Mouse (Mus musculus) neutrophil, adult 5-6 weeks (primary cell): Measurements from ENCODE around the gene Ryr2. TPM values are rescaled to one million over a fixed set of nuclear protein-coding genes. Genes with fewer than 3 reads are reported as not detected.

Experiments used
- ATAC-seq: fragments of 151-379, 151-347 bp; 2 replicates; pipeline ENCODE4 v1.8.0; 2017; ENCODE audit warnings: mild to moderate bottlenecking, moderate TSS enrichment; ENCODE audit not compliant: insufficient number of reproducible peaks, poor library complexity, low FRiP score, severe bottlenecking; ENCODE audit errors: extremely low read depth
- total RNA-seq: library from RNA; stranded (forward); fragments of 200-1000 nt; gene quantifications from 2 replicates; pipeline ENCODE4 v1.2.3, GENCODE M21; 2017

Ryr2 gene
- total RNA-seq, 1 experiment from 2014 or later = 3.8 TPM

DNA sequence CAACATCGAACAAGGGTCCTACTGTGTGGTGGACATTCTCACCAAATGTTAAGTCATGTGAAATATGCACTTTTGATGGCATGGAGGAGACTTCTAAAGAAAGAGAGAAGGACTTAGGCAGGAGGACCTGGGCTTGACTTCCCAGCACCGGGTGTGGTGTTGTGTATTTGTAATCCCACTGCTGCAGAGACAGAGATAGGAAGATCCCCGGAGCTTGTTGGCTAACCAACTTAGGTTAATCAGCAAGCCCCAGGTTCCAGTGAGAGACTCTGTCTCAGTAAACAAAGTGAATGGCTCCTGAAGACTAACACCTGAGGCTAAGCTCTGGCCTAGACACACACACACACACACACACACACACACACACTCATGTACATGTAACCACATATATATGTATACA lies 7.3 kb downstream of the Ryr2 start:
- no peak for ATAC-seq

DNA sequence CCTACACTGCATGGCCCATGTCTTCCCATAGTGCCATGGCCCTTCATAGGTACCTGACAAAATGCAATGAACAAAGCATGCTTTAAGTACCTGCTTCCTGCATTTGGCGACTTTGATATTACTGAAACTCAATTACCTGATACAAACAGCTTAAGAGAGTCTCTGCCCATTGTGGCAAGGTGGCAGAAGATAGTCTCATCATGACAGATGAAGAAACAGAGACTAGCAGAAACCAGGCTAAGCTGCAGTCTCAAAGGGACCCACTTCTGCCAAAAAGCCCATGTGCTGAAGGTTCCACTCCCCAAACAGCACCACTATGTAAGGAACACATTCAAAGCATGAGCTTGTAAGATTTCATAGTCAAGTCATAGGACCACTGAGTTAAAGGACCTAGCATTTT lies 7.8 kb downstream of the Ryr2 start:
- ATAC-seq = no peak

DNA sequence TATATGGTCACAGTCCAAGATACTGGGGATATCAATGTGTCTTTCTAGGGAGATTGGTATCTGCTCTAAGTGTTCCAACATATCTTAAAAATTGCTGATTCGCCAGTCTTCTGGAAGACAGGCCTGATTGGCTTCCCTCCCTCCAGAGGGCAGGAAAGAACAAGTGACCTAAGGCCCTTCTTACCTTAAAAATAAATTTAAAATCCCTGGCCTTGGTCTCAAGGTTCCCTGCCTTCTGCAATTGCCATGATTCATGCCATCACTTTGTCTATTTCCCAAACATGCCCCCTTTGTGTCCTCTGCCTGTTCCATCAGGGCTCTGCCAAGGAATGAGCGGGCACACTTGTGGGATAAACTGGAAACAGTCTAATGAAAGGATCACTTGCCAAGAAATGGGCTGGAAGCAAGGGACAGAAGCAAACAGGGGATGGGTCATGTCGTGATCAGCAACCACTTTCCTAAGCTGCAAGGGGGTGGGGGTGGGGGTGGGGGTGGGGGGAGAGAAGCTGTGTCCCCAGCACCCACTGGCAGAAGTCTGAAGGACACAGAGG lies 10.3 kb downstream of the Ryr2 start:
- ATAC-seq = no peak

DNA sequence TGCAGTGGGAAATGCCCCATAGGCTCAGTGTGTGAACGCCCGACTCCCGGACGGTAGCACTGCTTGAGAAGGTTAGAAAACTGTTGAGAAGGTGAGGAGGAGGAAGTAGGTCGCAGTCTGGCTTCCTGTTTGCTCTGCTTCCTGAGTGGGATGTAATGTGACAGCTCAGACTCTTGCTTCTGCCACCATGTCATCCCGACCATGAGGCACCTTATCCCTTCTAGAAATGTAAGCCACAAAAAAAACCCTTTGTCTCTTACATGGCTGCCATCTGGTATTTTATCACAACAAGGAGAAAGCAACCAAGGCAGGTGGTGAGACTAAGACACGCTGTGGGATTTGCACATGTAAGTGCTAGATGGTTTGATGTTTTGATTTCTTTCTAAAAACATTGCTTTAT lies 12.2 kb downstream of the Ryr2 start:
- ATAC-seq = no peak

DNA sequence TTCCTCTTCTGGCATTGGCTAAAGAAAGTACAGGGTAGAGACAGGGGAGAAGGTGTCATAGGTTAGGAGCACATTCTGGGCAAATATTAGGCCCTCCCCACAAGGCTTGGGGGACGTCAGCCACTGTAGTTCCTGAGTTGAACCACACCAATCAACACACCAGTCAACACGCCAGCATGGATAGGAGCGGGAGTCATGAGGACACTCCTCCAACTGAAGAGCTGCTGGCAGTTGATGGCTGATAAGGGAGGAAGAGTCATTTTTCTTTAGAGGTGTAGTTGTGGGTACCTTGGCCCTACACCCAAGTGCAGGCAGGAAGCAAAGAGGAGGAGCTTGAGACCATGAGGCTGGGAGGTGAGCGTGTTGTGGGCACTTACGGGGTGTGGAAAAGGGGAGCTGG lies 13.6 kb downstream of the Ryr2 start:
- ATAC-seq = no peak

DNA sequence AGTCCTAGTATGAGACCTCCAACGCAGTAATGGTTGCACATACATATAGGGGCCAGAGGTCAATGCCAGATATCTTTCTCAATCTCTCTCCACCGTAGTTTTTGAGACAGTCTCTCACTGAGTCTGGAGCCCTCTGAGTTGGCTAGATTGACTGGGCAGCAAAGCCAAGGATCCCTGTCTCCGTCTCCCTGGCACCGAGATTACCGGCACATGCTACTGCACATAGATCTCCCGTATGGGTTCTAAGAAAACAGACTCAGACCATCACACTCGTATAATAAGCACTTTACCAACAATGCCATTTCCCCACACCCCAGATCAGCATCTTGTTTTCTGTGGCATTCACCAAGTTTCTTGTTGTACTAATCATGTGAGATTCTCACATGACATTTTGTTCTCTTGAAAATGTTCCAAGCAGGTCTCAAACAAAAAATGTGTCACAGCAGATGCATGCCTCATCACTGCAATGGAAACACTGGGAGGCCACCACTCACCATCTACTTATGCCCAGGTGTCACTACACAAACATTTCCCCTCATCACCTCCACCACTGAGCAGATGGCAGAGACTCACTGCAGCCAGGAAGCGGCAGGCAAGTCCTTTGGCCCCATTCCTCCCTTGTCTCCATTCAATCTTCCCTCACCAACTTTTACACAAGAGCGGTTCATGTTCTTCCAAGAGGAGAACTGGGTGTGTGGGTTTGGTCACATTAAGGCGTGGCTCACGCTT lies 14.2 kb downstream of the Ryr2 start:
- ATAC-seq = no peak

DNA sequence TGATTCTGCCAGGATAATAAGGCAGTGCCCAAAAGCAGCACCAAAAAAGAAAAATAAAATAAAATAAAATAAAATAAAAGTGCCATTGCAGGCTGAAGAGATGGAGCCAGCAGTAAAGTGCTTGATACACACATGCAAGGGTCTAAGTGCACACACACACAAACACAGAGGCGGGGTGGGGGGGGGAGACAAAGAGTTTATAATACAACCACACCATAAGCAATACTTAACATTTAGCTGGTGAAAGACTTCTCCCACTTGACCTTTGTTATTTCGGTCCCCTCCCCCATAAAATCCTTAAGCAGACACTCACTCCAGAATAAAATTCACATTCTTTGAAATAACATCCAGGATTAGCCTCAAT lies 22.7 kb downstream of the Ryr2 start:
- ATAC-seq = no peak

DNA sequence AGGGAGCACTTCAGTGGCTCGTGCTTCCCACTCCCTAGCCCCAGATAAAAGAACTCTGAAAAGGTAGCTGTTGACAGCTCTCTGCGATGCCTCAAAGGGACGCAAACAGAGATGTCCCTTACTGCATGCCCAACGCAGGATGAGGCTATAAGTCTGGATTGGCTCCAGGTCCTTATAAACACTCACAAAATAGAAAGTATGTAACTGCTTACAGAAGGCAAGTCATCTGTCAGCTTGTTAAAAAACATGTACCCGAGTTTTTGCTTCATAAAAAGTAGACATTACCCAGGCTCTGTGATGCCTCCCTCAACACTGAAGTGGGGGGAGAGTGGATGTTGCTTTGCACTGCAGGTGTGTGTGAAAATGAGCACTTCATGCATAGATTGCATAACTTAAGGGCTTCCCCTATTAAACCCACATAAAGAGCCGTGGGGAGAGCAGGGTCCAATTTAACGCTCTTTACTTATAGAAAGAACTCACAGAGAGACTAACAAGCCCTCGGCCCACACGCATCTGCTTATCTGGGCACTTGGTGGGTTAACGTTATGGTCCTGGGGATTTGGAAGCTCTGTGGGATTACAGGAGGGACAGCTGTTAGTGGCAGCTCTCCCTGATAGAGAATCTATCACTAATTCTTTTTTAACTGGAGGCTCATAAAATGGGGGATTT lies 23.2 kb downstream of the Ryr2 start:
- ATAC-seq = no peak

DNA sequence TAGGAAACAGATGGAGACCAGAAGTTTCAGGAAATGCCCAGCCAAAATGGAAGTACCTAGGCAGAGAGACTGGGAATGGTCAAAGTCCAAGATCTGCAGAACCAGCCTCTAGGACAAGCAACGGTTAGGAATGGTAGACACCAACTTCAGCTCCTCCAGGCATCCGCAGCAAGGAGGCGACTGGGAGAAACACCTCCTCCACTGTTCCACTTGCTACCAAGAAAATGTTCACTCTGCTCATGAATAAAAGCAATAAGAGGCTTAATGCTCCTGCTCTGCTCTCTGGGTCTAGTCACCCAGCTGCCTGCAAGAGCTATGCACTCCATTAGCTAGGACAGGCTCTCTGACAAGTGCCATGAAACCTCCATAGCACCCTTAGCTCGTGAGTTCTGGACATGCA lies 26.2 kb downstream of the Ryr2 start:
- ATAC-seq = no peak

DNA sequence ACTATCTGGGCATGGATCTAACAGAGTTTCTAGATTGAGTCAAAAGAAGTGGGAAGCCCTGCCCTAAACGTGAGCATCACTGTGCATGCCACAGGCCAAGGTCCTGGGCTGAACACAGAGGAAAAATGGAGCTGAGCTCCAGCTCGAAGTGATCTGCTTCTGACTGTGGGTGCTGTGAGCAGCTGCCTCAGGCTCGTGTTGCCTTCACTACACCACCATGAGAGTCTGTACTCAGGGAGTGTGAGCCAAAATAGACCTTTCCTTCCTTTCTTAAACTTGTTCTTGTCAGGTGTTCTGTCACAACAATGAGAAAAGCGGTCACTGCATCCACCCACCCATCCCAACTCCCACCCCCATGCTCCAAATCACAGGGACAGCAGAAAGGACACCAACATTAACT lies 27.2 kb downstream of the Ryr2 start:
- ATAC-seq = no peak

DNA sequence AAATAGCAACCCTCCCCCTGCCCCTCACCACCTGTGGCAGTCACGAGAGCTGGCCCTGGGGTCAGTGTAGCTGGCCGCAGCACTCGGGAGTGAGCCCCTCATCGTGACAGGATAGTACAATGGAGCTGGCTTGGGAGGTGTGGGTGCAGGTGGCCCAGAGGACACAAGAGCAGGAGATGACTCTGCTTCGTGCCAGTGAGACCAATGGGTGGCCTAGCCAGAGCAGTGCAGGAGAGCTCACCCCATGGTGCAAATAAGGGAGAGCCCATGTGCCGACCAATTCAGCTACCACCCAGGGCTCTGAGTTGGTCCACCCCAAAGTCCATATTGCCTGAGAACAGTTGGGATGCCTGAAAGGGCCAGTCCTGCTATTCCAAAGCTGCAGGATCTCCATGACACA lies 31.8 kb downstream of the Ryr2 start:
- no peak for ATAC-seq

DNA sequence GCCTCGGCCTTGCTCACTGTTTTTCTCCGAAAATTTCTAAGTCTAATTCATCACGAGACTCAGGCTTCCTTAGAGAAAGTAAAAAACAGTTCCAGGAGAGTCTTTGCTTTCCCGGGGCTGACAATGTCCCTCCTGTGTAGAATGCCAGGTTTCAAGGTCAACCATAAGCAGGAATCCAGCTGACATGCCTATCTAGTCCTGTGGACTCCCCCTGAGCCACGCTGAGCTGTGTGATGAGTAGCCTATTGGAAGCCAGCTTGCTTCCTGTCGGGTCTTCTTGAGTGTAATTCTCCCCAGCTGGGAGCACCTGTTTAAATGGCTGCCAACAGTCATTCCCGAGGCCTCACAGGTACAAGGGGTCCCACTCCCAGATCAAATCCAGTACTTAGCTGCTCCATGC lies 34.2 kb downstream of the Ryr2 start:
- no peak for ATAC-seq

DNA sequence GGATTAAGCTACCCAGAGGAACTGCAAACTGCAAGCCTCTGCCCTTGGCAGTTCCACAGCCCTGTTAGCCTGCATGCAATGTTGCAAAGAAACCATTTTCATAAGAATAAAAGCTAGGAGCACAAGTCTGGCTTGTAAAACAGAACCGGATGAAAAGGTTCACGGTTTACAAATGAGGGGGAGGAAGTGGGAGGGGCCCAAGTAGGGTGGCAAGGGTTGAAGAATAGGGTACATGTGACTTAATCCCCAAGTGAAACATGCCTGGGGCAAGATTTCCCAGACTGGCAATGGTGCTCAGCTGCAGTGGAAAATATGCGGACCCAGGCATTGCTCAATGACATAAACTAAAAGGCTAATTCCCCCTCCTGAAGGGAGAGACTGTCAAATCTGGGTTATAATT lies 34.6 kb downstream of the Ryr2 start:
- no peak for ATAC-seq

DNA sequence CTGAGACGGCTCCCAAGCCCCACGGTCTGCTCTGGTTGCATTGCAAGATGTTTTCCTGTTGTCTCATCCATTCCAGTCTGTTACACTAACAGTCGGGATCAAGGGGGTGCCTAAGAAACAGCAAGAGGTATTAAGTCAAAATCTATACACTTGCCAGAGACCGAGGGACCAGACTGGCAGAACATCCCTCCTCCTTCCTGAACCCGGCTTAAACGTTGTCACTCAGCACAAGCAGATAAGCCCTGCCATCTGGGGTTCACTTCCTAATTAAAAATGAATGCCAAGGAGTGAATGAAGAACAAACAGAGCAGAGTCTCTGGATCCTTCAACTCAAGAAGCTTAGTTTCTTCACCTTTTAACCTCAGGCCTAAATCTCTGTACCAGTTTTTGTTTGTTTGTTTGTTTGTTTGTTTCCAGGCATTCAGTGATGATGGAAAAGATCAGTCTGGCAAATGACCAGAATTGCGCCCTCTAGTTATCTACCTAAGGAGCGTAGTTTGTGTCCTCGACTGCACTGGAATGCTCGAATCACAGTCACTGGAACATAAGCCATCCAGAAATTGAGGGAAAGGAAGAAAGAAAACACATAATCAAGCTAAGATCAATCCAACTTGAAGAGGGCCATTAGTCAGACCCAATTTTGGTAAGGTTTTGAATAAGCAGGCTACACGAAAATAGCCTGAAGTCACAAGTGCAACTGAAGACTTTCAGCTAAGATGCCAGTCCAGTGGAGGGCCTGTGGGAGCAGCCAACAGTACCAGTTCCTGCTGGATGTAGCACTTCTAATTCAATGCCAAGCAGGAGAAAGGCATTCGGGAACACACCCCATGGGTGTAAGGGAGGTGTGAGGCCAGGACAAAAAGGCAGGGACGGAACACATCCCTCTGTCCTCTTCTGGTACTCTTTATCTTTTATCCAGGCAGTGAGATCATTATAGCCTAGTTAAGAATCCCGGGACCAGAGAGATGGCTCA lies 36.3 kb downstream of the Ryr2 start:
- ATAC-seq = no peak

DNA sequence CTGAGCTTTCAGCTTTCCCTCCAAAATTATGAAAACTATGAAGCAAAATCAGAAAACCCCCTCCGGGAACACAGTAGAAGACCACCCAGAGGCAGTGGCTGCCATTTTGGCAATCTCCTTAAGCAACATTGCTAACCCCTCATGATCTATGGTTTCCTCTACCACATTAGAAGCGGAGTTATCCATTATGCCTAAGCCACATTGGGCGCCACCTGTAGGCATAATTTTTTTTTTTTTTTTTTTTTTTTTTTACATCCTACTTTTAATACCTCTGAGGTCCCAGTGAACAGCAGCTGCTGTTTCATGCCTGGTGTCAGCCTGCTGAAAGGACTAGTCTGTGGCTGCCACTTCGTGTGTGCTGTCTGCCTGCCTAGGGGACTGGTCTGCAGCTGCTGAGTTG lies 42.2 kb downstream of the Ryr2 start:
- ATAC-seq = no peak

DNA sequence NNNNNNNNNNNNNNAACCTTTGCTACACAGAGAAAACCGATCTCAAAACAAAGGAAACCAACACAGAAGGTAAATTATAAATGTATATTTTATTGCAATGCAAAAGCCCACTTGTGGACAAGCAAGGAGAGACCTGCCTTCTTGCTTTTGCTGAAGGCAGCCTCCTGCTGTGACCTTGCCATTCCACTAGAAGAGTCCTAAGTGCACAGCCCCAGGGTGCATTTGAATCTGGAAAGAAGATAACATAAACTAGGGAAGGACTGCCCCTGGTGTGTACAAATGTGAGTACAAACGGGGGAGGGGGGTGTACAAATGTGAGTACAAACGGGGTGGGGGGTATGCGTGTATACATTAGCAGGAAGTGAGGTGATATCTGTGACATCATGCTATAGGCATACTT lies 43.2 kb downstream of the Ryr2 start:
- no peak for ATAC-seq

DNA sequence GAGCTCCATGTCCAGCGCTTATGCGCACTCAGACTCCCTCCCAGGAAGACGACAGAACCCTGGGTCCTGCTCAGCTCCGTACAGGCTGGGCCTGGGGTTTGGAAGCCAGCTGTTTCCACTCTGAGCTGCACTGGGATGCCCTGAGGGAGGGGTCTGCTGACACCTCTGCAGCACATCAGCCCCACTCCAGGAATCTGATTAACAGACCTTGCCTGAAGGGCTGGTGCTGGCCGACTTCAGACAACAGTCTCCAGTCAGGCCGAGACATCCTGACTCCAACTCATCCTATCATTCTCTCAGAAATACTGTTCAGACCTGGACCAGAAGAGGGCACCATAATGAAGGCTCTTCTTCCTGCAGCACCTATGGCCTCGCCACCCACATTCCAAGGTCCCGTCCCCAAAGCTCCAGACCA lies 49.4 kb downstream of the Ryr2 start:
- ATAC-seq = no peak

DNA sequence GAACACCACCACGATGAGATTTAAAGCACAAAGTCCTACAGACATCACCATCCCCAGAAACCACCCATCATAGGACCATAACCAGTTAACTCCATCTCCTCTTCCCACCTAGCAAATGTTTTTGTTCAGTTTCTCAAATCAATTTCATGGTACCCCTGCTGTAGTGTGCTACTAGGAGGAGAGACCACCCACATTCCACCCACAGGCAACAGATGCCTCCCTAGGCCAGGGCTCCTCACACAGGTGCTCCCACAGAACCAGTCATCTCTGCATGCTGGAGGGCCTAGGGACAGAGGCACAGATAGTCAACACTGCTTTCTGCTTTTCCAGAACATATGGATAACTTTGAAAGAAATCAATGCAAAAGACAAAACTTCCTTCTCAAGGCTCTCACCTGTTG lies 50.8 kb downstream of the Ryr2 start:
- ATAC-seq = no peak

DNA sequence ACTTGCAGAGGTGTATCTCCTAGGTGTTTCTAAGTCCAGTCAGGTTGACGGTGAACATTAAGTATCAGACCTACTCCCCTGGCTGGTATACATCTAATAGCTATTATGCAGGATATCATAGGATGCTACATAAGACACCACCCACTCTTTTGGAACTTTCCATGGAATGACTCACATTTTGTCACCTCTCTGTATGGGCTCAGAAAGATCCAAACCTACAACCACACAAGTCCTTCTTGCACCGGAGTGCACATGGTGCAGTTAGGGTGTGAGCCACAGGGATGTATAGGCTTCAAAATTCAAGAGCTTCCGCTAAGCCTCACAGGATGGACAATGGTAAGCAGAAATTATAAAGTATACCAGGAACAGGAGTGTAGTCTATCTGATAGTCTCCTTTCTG lies 52.8 kb downstream of the Ryr2 start:
- no peak for ATAC-seq

DNA sequence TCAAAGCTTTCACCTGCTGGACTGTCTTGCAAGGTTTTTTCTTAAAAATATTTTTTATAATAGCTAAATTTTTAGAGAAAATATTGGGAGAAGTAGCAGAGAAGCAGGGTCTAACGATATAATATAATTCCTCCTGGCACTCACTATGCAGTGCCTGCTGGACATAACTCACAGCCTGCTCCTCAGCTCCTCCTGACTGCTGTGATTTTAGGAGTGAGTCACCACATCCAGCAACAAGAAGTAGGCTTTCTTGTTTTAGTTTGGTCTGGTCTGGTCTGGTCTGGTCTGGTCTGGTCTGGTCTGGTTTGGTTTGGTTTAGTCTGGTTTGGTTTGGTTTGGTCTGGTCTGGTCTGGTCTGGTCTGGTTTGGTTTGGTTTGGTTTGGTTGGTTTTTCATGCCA lies 55.9 kb downstream of the Ryr2 start:
- ATAC-seq = no peak
